Comparison of ENCODE assay signal across 13 mouse cellular contexts in genomic region chr1:132063096-132063495, GRCm38 (mm10).
"Had no signal": no experiment of that assay in that cellular context is flagged by ENCODE, and none has a peak within 500 bp of the region (broad histone marks: within the 10 kb centered on the region; RNA-seq: fewer than 3 reads in every experiment).

No protein-coding gene starts in this region.

- H3K9ac ChIP-seq: liver, embryonic 14.5 days; liver, postnatal 0 days; lung, embryonic 14.5 days; midbrain, embryonic 13.5 days had no signal

- H3K4me2 ChIP-seq: liver, embryonic 11.5 days; lung, embryonic 14.5 days; midbrain, embryonic 13.5 days had no signal

- H3K9me3 ChIP-seq: midbrain, embryonic 13.5 days had no signal

- H3K4me3 ChIP-seq: midbrain, embryonic 13.5 days had no signal

- DNase-seq: kidney, adult 9 months; kidney, postnatal 10 days; kidney, postnatal 4 days; liver, postnatal 0 days; lung, embryonic 14.5 days; thymus, adult 18-20 months; thymus, postnatal 36 days had no signal

- H3K27ac ChIP-seq: liver, embryonic 14.5 days; macrophage; midbrain, embryonic 13.5 days had no signal

- ATAC-seq: liver, postnatal 0 days; lung, postnatal 0 days; midbrain, embryonic 13.5 days; midbrain, embryonic 16.5 days had no signal

- H3K36me3 ChIP-seq: midbrain, embryonic 13.5 days had no signal
